In the genomic region with DNA sequence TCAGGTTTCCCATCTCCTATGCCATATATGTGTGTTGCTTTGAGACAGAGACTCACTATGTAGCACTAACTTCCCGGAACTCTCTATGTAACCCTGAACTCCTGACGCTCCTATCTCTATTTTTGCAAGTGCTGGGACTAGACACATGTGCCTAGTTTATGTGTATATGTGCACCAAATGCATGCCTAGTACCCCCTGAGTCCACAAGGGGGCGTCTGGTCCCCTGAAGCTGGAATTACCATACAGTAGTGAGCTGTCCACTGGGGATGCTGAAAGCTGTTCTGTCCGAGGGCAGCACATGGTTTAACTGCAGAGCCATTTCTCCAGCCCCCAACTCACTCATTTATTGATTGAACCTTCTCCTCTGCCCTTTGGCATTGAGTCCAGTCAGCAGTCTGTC, we compare ENCODE assay signal across 24 mouse cellular contexts. TPM values are rescaled to one million over a fixed set of nuclear protein-coding genes. Genes with fewer than 3 reads are reported as not detected.
DNase-seq lines count a peak whose midpoint lies in the region; ATAC-seq and TF ChIP-seq lines count a peak whose summit lies in the region.
"Had no signal": no experiment of that assay in that cellular context is flagged by ENCODE, and none has a peak within 500 bp of the region (broad histone marks: within the 10 kb centered on the region; RNA-seq: fewer than 3 reads in every experiment).

No protein-coding gene starts in this region.

- no peak overlapping the region for H3K9ac ChIP-seq in kidney, postnatal 0 days (ENCODE audit: low read depth, low read length)
- H3K9ac ChIP-seq in kidney, embryonic 16.5 days (replicated peaks; ENCODE audit: low read length): no peak overlapping the region
- H3K9ac ChIP-seq: hindbrain, embryonic 12.5 days; limb, embryonic 15.5 days; neural tube, embryonic 13.5 days had no signal

- no peak for ATAC-seq in kidney, postnatal 0 days (replicated peaks; ENCODE audit: low FRiP score, low read depth)
- ATAC-seq in kidney, embryonic 16.5 days (ENCODE audit: low FRiP score, low TSS enrichment): no peak
- ATAC-seq in monocyte, adult 5-6 weeks (replicated peaks; ENCODE audit: insufficient number of reproducible peaks, low FRiP score, low TSS enrichment, poor library complexity, severe bottlenecking): no peak
- ATAC-seq: activated CD4-positive, CD25-positive, alpha-beta regulatory T cell, adult 4 months; inflammation-experienced regulatory T-cells, adult 6 months had no signal

- peak; percentile 35; the same call in 1 of the 2 replicates for TF ChIP-seq CTCF in kidney, postnatal 0 days (IDR thresholded peaks at IDR 0.05; ENCODE audit: low read depth)
- peak; percentile 54; the same call in 1 of the 2 replicates for TF ChIP-seq CTCF in testis, adult 2 months (IDR thresholded peaks at IDR 0.05; ENCODE audit: control insufficient read depth, insufficient read depth, insufficient replicate concordance, low read depth, low read length)
- TF ChIP-seq CTCF in brain, embryonic 14.5 days (IDR thresholded peaks at IDR 0.05; ENCODE audit: borderline replicate concordance, extremely low read depth, insufficient read depth, insufficient read length): peak; percentile 21; the same call in 1 of the 2 replicates

- TF ChIP-seq POLR2A in testis, adult 2 months (IDR thresholded peaks at IDR 0.05; ENCODE audit: control insufficient read depth, low read depth, low read length): no peak
- no peak for TF ChIP-seq POLR2A in brain, embryonic 14.5 days (IDR thresholded peaks at IDR 0.05; ENCODE audit: borderline replicate concordance, extremely low read depth, insufficient read depth, insufficient read length, poor library complexity, severe bottlenecking)

- H3K9me3 ChIP-seq in kidney, postnatal 0 days (replicated peaks; ENCODE audit: low read length): no peaks in the 10 kb centered on the region
- peaks cover 9% of the 10 kb centered on the region; the same call in 1 of the 2 replicates for H3K9me3 ChIP-seq in kidney, embryonic 16.5 days (ENCODE audit: low read length)

- no peaks in the 10 kb centered on the region for H3K36me3 ChIP-seq in kidney, postnatal 0 days (ENCODE audit: insufficient read depth, low read length)
- H3K36me3 ChIP-seq in kidney, embryonic 16.5 days (ENCODE audit: insufficient read depth, low read length): no peaks in the 10 kb centered on the region
- no peaks in the 10 kb centered on the region for H3K36me3 ChIP-seq in testis, adult 2 months (ENCODE audit: control insufficient read depth, insufficient read depth, low read length)
- H3K36me3 ChIP-seq: hindbrain, embryonic 12.5 days; limb, embryonic 15.5 days; neural tube, embryonic 13.5 days had no signal

- H3K27me3 ChIP-seq in kidney, postnatal 0 days (ENCODE audit: insufficient read depth, low read length): no peaks in the 10 kb centered on the region
- H3K27me3 ChIP-seq in kidney, embryonic 16.5 days (ENCODE audit: insufficient read depth, low read length): peaks cover 12% of the 10 kb centered on the region; the same call in 1 of the 2 replicates
- H3K27me3 ChIP-seq in testis, adult 2 months (ENCODE audit: control insufficient read depth, insufficient read depth, low read length): no peaks in the 10 kb centered on the region

- 67% methylated on average over 4 of the region's 4 CpGs for WGBS in kidney, postnatal 0 days
- 70% methylated on average over 4 of the region's 4 CpGs for WGBS in kidney, embryonic 16.5 days

- H3K4me3 ChIP-seq in kidney, postnatal 0 days (replicated peaks; ENCODE audit: low read depth, low read length): no peak overlapping the region
- no peak overlapping the region for H3K4me3 ChIP-seq in kidney, embryonic 16.5 days (ENCODE audit: low read length)
- H3K4me3 ChIP-seq in testis, adult 2 months (ENCODE audit: control insufficient read depth, low read depth, low read length): no peak overlapping the region
- H3K4me3 ChIP-seq: hindbrain, embryonic 12.5 days; limb, embryonic 15.5 days; neural tube, embryonic 13.5 days had no signal

- H3K4me1 ChIP-seq in kidney, postnatal 0 days (replicated peaks; ENCODE audit: insufficient read depth, low read length): no peaks in the 10 kb centered on the region
- no peaks in the 10 kb centered on the region for H3K4me1 ChIP-seq in kidney, embryonic 16.5 days (ENCODE audit: insufficient read depth, low read length)
- H3K4me1 ChIP-seq in testis, adult 2 months (ENCODE audit: control insufficient read depth, insufficient read depth, low read length): no peaks in the 10 kb centered on the region
- H3K4me1 ChIP-seq: hindbrain, embryonic 12.5 days; limb, embryonic 15.5 days; neural tube, embryonic 13.5 days had no signal

- DNase-seq in kidney, postnatal 0 days (ENCODE audit: low spot score): no peak
- DNase-seq in testis, postnatal 14 days (ENCODE audit: low spot score): no peak
- DNase-seq in brain, embryonic 14.5 days (ENCODE audit: low read depth): no peak
- DNase-seq in urinary bladder, postnatal 25 days (ENCODE audit: low spot score): no peak
- no peak for DNase-seq in frontal cortex, postnatal 25 days (ENCODE audit: low spot score in 2 of 2)
- DNase-seq: adrenal gland, postnatal 14 days; cerebellum, adult 8-10 months; gastrocnemius, postnatal 25 days; kidney, postnatal 25 days; right cerebral cortex, postnatal 14 days; thymus, postnatal 36 days had no signal

- H3K27ac ChIP-seq in kidney, postnatal 0 days: no peak overlapping the region
- H3K27ac ChIP-seq in kidney, embryonic 16.5 days (ENCODE audit: low read length): no peak overlapping the region
- no peak overlapping the region for H3K27ac ChIP-seq in testis, adult 2 months (ENCODE audit: control insufficient read depth, insufficient read depth, low read depth, low read length)
- H3K27ac ChIP-seq: hindbrain, embryonic 12.5 days; limb, embryonic 15.5 days; neural tube, embryonic 13.5 days had no signal

- H3K4me2 ChIP-seq in kidney, postnatal 0 days (ENCODE audit: low read length): no peak overlapping the region
- no peak overlapping the region for H3K4me2 ChIP-seq in kidney, embryonic 16.5 days (replicated peaks; ENCODE audit: low read depth, low read length)
- H3K4me2 ChIP-seq: hindbrain, embryonic 12.5 days; limb, embryonic 15.5 days; neural tube, embryonic 13.5 days had no signal

RNA-seq across cellular contexts. Expression of a gene that starts 11.7 kb away (rescaled TPM):
- polyA plus RNA-seq in kidney, postnatal 0 days (2015; fragmentation: Nextera tagmentation; extraction: Ambion mirVana): 1.1 and 1.6 TPM in 2 replicates
- 1.4 and 1.9 TPM in 2 replicates for polyA plus RNA-seq in kidney, embryonic 16.5 days (2015; fragmentation: Nextera tagmentation; extraction: Ambion mirVana)
- polyA plus RNA-seq in testis, adult 2 months (2012; rRNA removed): 0.35 and 0.77 TPM in 2 replicates
- 0.06 TPM in 1 of 2 replicates, not detected in the other for polyA plus RNA-seq in brain, embryonic 14.5 days (2012; rRNA removed)
- total RNA-seq in monocyte, adult 5-6 weeks (2017): 0.78 to 1.3 TPM in 2 of 3 replicates, not detected in the other
- total RNA-seq: adrenal gland, postnatal 14 days; common myeloid progenitor, adult 5-6 weeks; gastrocnemius, postnatal 25 days; heart, adult 8-10 months; layer of hippocampus, postnatal 10 days; left cerebral cortex, postnatal 10 days had no signal
- polyA plus RNA-seq: embryonic facial prominence, embryonic 14.5 days; hindbrain, embryonic 12.5 days; limb, embryonic 15.5 days; neural tube, embryonic 13.5 days had no signal
